Mouse (Mus musculus): ENCODE results near the gene Fam217a.

GRCm38 (mm10) chr13:34956901-34957300, 32.8 kb upstream of the Fam217a start:
- TF ChIP-seq POLR2A (IDR thresholded peaks at IDR 0.05; ENCODE audit: insufficient read depth, low read depth, low read length), result no peak
- TF ChIP-seq CTCF (IDR thresholded peaks at IDR 0.05; ENCODE audit: insufficient read depth, low read depth, low read length), result no peak
